Mouse (Mus musculus): ENCODE results near the gene Zc3h18.

Gene Zc3h18

DNA sequence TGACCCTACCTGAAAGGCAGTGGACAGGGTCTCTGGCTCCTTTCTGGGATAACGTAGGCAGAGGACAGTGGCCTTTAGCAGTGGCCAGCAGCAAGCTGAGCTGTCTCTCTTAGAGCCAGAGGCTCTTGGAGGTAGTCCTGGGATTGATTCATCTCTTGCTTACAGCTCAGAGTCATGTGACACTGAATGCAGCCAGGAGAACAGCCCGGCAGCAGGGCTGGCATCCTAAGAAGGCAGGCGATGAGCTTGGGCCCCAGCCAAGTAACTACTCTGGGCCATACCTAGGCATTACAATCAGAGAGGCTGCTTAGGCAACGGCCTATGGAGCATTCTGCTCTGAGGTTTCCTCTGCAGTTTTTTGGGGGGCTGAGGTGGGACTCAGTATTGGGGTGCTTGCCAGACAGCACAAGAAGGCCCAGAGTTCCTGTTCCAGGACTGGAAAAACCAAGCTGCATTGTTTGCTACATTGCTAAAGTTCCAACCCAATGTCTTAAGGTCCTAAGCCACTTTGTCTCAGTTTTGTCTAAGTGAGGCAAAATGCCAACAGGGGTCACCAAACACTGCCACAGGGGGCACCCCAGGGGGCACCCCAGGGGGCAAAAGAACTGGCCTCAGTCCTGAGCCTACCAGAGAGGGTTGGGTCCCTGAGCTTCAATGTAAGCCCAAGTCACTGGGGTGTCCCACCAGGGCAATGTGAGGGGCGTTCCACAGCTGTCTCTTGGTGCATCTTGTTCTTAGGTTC is 28.4 kb upstream of the Zc3h18 start:
- DNase-seq: no peak

DNA sequence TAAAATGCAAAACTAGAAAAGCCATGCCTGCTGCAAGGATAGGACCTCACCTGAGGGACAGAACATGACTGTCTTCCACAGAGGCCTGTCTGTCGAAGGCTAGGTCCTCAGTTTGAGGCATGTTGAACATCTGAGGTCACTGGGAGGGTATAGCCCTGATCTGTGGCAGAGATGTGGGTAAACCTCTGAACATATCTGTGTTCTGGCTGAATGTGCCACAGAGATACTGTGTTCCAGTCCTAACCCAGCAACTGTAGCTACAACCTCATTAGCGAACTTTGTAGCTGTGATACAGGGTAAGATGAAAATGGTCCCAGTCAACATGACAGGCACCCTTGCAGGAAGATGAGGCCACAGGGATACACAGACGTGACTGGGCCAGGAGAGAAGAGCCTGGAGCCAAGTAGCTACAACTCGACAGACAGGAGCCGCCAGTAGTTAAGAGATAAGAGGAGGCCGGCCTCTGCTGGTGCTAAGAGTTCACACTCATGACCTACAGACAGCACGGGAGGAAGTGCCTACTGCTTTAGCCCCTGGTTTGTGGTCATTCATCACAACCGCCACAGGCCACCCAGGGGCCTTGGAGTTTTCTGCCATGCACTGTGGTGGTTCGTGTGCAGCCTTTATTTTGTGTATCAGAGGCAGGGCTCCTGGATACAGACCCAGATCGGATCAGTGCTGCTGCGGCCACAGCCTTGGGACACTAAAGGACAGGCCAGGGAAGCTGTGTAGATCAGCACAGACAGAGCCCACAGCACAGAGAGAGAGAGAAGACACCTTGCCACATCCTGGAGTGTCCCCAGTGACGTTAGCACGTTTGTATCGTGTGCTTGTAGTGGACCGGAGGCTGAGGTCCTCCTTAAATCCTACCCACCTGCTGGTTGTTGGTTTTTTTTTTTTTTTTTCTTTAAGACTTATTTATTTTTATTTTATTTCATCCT is 26.8 kb upstream of the Zc3h18 start:
- no peak for DNase-seq

DNA sequence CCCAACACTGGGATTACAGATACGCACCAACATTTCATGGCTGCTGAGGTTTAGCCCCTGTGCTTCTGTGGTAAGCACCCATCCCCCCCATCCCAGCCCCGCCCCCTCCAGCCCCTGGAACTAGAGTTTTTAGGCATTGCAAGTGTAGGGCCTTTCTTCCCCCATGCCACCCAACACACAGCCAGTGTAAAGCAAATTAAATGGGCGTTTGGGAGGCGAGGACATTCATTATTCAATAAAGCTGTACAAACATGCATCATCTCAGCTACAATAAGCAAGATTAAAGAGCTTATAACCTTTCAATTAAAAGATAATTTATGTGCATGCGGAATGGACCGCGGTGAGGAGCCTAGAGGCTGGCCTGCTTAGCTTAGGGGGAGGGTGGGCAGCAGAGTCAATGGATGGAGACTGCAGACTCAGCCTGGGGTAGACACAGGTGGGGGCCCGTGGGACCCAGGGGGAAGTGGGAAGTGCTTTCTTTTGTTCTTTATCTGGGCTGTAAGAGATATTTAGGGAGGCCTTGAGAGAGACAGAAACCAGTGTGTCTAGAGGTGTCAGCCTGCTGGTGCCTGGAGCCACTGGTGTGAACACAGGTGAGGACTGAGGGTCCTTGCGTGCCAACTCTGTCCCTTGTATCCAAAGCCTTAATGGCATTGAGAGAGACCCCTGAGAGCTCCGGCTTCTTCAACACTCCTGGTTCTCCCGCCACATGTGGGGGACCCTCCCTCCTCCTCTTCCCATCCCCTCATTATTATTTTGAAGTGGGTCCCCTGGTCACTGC is 25.9 kb upstream of the Zc3h18 start:
- no peak for DNase-seq

DNA sequence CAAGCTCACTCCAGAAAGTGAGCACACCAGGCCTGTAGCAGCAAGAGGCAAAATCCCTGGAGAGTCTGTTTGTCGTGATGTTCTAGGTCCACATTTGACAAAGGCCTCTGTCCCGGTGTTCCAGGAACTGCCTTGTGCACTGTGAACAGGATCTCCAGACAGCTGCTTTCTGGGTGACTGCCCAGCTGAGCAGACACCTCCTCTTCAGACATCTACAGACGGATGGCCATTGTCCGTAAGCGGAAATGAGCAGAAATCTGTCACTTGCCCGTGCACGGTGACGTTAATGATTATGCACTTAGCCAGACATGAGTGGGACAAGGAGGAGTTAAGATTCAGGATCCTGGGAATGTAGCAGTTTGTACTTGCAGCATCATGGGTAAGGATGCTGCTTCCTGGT is 22.3 kb upstream of the Zc3h18 start:
- DNase-seq: no peak

DNA sequence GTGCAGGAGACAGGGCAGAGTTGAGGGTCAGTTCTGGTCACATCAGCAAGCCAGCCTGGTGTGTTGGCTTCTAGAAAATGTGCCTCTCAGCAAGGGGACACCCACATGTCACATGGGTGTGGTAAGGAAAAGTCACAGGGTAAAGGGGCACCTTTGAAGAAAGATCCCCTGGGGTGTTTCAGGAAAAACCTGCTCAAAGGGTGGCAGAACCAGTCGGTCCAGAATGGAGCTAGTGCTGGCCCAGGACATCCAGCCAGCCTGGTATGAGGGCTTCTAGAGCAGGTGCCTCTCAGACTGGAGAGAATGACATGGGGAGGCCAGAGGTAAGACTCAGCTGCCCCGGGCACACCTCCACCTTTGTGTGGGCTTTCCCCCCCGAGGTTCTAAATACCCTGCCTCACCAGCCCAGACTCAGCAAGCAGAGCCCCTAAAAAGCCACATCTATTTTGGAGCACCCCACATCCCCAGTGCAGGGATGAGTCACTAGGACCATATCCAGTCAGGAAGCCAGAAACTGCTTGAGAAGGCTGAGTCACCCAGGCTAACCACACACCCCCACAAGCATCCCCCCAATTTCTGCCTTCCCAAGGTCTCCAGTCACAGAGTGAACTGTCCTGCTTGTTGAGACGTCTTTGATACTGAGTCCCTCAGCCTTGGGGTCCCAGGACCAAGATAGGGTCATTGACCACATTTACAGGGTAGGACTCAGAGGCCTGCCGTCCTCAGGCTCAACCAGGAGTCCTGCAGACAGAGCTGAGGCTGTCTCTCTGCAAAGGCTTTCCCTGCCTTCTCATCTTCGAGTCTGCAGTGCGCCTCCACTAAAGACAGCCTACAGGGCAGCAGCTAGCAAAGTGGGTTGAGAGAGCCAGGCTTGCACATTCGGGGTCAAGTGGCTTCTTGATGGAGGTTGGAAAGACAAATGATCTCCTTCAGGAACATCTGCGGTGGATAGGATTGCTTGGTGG is 20.5 kb upstream of the Zc3h18 start:
- peak; percentile 58 for DNase-seq

DNA sequence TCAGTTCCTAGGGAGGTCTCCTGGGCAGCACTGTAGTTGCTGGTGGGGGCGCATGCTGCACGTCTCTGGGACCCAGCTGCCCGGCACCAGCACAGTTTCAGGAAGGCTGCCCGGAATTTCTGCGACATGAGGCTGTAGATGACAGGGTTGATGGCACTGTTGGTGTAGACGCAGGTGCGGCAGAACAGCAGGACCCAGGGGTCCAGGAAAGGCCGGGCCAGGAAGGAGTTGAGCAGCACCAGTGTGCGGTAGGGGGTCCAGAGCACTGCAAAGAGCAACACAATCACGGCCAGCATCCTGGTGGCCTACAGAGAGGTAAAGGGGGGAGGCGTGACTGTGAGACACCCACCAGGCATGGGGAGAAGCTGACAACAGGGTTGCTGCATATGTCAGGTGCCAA is 19.2 kb upstream of the Zc3h18 start:
- DNase-seq: no peak

DNA sequence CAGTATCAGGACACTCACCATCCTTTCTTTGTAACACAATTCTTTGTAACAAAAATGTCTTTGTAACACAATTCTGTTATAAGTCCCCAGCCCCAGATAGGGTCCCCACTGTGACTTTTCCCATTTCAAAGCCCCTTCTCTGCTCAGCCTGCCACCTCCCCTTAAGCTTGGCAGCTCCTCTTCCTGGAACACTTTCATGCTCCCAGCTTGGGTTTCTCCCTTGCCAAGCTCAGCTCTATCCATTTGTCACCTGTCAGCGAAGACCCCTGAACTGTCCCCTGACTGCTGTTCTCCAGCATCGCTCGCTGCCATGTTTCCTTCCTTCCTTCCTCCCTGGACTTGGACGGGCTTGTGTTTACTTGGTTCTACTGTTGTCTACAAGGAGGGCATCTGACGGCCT is 18.8 kb upstream of the Zc3h18 start:
- DNase-seq: no peak

DNA sequence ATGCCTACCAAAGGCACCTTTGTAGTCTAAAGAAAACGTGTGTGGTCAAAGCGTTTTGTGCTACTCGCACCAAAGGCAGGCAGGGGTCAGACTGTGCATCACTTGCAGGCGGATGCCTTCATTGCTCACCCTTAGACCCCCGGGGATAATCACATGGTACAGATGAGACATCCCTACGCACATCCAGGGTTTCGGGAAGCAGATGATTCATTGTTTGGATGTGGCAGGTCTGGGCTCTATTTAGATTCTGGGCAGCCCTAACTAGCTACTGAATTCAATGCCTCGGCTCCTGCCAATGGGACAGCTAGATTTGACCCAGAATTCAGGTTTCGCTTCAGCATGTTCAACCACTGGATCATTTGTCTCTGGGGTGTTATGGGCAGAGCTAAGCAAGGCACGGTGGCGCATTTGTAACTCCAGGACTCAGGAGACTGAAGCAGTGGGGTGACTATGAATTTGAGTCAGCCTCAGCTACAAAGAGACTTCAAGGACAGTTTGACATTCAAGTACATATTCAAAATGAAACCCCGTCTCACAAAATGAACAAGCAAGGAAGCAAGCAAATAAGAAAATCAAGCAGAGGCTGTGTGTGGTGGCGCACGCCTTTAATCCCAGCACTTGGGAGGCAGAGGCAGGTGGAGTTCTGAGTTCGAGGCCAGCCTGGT is 17.2 kb upstream of the Zc3h18 start:
- DNase-seq: no peak

DNA sequence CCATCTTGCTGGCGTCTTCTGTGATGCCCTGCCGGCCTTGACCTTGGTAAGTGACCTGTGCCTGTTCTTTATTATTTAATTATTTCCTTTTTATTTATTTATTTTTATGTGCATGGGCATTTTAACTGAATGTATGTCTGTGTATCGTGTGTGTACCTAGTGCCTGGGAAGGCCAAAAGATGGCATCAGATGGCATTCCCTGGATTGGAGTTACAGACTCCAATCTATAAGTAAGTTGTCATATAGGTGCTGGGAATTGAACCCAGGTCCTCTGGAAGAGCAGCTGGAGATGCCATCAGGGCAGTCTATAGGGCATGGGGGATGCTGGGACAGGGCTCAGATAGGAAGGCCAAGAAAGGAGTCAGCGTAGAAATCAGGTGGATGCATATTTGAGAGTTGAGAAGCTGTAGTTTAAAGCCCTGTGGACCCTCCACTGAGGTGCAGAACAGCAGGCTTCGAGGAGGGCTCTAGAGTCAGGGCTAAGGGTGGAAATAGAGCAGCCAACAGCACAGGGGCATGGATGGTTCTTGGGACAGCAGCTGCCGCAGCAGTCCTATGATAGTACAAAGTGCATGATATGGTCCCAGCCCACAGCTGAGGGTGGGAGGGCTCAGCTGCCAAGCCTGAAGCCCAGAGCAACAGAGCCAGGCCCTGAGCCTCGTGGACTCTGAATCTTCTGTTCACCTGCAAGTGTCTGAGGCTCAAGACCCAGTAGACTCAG is 15.6 kb upstream of the Zc3h18 start, which contains the start of gene Trhr2:
TSS of gene Trhr2 (minus strand) at position 51 of the 721 bp plus-strand sequence.
- no peak for DNase-seq

DNA sequence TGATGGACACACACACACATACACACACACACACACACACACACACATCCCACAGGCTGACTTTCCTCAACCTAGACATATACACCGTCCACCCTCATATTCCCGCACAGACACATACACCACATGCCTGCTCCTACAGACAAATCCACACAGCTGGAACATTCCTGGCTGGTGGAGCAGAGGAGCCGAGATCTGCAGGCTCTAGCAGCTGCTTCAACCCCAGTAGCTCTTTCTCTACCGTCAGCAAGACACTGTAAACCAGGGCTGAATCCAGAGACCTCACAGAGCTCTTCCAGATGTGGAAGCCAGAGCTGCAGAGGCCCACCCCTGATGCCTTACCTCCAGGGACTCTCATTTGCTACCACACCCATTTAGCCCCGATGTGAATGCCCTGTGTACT is 14.1 kb upstream of the Zc3h18 start:
- DNase-seq: no peak

DNA sequence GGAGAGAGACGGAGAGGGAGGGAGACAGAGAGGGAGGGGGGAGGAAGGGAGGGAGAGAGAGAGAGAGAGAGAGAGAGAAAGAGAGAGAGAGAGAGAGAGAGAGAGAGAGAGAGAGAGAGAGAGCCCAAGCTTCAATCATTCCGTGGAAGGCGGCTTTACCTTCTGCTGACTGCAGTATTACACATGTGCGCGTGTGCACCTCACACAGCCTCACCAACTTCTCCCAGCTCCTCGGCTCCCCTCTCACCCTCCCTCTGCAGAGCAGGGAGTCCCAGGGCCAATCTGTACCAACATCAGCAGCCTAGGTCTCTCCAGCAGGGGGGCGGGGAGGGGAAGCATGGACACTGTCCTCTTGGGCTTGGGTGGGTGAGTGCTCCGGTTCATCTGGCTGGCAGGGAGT is 13.4 kb upstream of the Zc3h18 start:
- no peak for DNase-seq

DNA sequence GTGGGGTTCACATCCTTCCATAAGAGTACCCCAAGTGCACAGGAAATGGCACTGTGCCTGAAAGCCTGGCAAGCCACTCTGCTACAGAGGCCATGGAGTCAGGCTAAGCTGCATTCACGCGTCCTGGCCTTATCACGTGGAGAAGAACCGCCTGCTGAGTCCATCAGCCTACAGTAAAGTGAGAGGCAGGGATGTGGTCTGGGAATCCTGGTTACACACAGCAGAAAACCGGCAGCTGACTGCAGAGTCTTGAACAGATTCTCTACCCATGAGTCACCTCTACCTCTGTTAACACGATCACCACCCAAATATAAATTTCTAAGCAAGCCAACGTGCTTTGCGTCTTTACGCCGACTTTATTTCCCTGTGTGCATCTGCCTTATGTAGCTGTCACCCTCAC is 7.9 kb upstream of the Zc3h18 start:
- DNase-seq: no peak

DNA sequence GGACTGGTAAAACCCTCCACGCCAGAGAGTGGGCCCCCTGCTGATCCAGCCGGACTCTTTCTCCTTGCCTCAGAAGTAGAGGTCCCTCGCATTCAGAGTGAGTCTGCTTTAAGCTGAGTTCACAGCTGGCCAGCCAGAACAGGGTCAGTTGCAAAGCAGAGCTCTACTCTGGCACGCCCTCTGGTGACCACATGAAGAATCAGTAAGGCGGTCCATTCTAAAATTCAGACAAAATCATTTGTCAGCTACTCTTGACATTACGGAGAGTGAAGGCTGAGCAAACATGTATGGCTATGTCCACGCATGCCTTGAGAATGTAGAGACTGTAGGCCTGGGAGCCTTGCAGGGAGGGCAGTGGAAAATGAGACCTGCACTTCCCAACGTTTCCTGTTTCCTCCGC is 6.7 kb upstream of the Zc3h18 start:
- peak; percentile 48 for DNase-seq

DNA sequence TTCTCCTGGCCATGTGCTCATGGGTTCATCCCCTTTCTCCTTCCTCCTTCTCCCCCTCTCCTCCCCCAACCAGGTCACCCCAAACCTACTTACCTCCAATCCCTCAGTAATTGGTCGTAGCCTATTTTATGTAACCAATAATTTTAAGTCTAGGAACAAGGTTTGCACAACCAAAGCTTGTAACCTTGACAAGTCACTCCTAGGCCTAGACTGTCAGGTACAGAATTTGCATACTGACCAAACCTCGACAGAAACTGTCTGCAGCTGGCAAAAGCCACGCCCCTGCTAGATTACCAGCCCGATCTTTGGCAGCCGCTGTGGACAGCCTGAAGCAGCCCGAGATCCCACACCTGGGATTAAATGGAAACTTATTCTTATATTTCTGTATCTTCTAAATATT is 4.7 kb upstream of the Zc3h18 start:
- no peak for DNase-seq

DNA sequence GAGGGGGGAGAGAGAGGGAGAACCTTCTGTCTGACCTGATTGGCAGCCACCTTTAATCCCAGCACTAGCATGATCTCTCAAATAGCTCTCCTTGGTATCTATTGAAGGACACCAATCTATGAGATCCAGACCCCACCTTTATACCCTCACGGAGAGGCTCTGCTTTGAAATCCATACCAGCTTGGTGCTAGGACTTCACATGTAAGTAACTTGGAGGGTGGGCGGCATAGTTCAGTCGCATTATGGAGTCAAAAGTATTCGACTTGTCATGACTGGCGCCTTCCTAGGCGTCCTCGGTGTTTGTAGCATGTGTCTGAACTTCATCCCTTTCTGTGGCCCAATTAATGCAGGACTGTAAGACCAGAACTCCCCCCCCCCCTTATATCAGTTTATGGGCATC is 1.1 kb upstream of the Zc3h18 start:
- DNase-seq: no peak

DNA sequence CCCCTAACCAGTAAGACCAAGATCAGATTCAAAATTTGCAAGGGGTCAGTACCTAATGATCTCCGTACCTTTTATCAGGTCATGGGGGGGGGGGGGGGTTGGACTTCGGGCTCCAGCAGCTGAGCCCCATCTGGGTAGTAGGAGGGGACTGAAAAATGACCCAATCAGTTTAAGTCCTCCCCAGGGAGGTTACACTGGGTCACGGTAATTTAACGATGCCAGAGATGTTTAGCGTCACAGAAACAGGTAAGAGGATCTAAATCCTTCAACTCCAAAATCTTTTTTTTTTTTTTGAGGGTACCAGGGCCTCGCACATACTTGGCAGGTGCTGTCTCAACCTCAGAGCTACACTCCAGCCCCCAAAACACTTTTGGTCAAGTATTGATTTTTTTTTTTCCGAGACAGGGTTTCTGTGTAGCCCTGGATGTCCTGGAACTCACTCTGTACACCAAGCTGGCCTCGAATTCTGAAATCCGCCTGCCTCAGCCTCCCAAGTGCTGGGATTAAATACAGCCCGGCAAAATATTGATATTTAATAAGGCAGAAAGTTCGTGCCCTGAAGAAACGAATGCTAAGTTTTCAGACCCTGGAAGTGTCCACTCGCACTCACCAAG is 551 bp upstream of the Zc3h18 start:
- DNase-seq: no peak

DNA sequence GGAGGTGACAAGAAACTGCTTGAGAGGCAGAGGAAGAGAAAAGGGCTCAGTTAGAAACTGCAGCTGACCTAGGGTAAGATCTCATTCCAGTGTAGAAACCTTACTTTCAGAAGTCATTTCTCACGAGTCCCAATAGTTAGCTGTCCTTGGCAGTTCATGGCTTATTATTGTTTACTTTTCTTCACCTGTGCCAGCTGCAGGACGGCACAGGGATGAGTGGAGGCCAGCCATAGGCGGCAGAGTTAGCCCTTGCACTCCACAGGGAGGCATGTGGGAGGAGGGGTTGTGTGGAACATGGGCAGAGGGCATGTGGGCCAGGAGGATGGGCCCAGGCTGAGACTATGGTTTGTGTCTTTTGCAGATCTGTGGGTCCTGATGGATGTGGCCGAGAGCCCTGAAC is 6.6 kb downstream of the Zc3h18 start:
- no peak for DNase-seq

DNA sequence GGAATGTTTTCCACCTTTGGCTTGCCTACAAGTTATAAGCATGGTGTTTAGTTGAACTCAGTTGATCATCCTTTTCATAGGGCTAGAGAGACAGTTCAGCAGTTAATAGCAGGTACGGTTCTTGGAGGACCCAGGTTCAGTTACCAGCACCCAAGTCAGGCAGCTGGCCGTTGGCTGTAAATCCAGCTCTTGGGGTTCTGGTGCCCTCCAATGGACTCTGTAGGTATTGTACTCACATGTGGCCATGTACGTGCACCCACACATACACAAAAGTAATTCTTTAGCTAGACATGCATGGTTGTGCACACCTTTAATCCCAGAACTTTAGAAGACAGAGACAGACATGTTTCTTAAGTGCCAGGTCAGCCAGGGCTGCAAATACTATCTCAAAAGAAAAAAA is 12.9 kb downstream of the Zc3h18 start:
- no peak for DNase-seq

DNA sequence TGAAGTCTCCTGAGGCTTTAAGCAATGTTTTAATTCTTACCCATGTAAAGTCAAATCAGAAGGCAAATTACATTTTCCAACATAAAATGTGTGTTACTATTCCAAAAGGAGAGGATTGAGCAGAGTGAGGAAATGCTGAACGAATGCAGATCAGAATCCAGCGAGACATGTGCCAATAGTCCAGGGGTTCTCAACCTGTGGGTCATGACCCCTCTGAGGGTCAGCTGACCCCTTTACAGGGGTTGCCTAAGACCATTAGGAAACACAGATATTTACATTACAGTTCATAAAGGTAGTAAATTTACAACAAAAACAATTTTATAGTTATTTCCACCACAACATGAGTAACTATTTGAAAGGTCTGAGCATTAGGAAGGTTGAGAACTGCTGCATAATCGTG is 14.3 kb downstream of the Zc3h18 start:
- no peak for DNase-seq

DNA sequence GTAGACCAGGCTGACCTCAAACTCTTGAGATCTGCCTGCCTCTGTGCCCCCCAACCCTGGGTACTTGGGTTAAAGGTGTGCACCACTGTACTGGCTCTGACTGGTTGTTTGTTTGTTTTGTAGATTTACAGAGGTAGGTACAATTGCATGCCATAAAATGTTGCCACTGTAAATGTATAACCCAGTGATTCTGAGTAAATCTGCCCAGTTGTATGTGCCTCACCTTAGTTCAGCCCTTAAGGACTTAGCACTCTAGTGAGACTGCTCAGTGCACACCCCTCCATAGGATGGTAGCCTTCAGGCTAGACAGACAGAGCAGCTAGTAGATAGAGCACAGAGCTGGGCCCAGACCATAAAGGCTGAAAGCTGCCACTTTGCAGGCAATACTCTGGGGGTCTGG is 17.3 kb downstream of the Zc3h18 start:
- DNase-seq: no peak

DNA sequence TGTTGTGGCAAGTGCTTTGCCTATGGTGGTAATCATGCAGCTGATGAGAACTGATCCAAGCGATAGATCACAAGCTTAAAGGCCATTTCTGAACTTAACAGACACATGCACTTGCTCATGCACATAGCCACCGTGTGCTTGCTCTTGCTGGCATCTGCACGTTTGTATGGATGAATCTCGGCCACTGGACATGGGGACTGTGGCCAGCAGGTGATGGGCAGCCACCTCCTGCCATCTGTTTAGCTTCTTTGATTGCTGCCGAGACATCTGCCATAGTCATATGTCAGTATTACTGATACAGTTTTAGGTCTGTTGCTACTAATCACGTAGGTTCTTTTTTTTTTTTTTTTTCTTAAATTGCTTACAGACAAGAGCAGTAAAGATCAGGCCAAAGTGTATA is 18.9 kb downstream of the Zc3h18 start:
- no peak for DNase-seq

Measured in kidney, adult 11 months (tissue).